Mouse (Mus musculus) thymus, adult 2 months (tissue): ENCODE measurements at regions not wholly inside any gene's neighbourhood (a gene's known extent, or its start where the extent isn't known, plus 50 kb on each side); places are given as distances from the start of the nearest gene placed in this dataset.

ENCODE experiments used
- DNase-seq: peaks from one replicate; pipeline ENCODE4 v3.0.0; 2021
- H3K27ac ChIP-seq: fragments of 200-500 bp; 2 replicates; pipeline ENCODE4 v1.5.1; 2012; ENCODE audit warnings: low read length, control low read depth; ENCODE audit not compliant: control insufficient read depth, insufficient read depth
- H3K27me3 ChIP-seq: fragments of 200-500 bp; 2 replicates; pipeline ENCODE4 v1.6.1; 2012; ENCODE audit warnings: mild to moderate bottlenecking, low read length, moderate library complexity, mixed read lengths; ENCODE audit not compliant: control insufficient read depth, insufficient read depth
- H3K36me3 ChIP-seq: fragments of 200-500 bp; 2 replicates; pipeline ENCODE4 v1.6.1; 2012; ENCODE audit warnings: mild to moderate bottlenecking, low read length, moderate library complexity; ENCODE audit not compliant: control insufficient read depth, insufficient read depth
- H3K4me1 ChIP-seq: fragments of 200-500 bp; replicated peaks from 2 replicates; pipeline ENCODE4 v1.6.1; 2012; ENCODE audit warnings: low read length; ENCODE audit not compliant: control insufficient read depth, insufficient read depth
- H3K4me3 ChIP-seq: fragments of 200-500 bp; 2 replicates; pipeline ENCODE4 v1.5.1; 2012; ENCODE audit warnings: mild to moderate bottlenecking, low read length, control low read depth, moderate library complexity; ENCODE audit not compliant: control insufficient read depth, insufficient read depth
- CTCF ChIP-seq: fragments of 200-500 bp; IDR thresholded peaks from 2 replicates; pipeline ENCODE4 v1.5.1; 2012; ENCODE audit warnings: mild to moderate bottlenecking, control low read depth, low read length, moderate library complexity, borderline replicate concordance; ENCODE audit not compliant: control insufficient read depth, poor library complexity, insufficient read depth; ENCODE audit errors: extremely low read depth
- POLR2A ChIP-seq: fragments of 200-500 bp; IDR thresholded peaks from 2 replicates; pipeline ENCODE4 v1.6.1; 2012; ENCODE audit warnings: mild to moderate bottlenecking, low read length, control low read depth, moderate library complexity; ENCODE audit not compliant: control insufficient read depth, poor library complexity, insufficient read depth; ENCODE audit errors: extremely low read depth
- whole genome bisulfite sequencing: fragments of 180-500 bp; shearing (Covaris S2); methylation state at CpG from one replicate; pipeline ENCODE4 v1.1.7; 2018; 5-methylcytosine and 5-hydroxymethylcytosine counted together

DNA sequence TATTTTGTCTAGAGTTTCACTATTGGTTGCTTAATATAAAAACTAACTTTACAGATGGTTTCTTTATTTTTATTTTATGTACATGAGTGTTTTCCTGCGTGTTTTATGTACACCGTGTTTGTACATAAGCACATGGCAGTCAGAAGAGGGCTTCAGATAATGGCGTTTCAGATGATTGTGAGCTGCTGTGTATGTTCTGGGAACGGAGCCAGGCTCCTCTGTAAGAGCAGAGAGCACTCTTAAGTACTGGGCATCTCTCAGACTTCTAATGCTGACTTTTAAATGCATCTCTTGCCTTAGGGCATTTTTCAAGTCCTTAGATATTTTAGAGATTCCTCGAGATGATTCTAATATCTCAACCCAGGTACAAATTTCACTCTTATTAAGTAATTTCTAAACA lies 280.0 kb downstream of the Plpp3 start:
- Histone ChIP-seq H3K36me3 (no peaks in the 10 kb centered on the region), H3K27ac (no peak overlapping the region), H3K4me1 (no peaks in the 10 kb centered on the region), H3K27me3 (no peaks in the 10 kb centered on the region), H3K4me3 (no peak overlapping the region)
- 92% methylated on average over 5 of the region's 5 CpGs for WGBS
- no peak for TF ChIP-seq CTCF
- TF ChIP-seq POLR2A: no peak
- DNase-seq: no peak

DNA sequence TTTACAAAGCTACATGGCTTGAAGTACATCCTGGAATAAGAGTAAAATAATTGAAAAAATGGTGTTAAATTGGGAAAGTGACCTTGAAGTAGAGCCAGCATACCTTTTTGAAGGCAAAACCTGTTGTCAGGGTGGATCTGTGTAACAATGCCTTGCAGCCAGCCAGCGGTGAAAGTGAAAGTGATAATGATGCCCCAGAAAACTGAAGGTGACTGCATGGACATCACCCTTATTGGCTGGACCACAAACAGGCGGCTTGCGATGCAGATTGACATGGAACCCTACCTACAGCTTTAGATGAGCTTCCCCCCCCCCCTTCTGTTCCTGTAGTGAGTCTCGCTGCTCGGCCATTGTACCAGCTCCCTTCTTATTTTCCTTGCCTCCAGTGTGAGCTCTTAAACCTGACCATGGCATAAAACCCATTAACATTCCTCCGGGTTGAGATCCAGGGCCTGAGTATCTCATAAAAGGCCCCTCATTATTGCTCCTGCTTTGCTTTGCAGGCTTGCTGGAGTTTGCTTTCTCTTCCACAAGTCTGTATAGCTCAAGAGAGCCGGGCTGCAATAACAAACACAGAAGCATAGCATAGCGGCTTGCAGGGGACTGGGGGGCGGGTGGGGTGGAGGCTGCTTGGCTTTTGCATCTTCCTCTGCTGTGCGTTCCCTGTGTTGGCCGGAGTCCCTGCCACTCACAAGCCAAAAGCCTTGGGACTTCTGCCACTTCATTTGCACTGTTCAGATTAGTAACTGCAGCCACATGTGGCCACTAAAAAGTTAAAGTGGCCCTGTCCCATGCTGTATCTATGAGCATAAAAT lies 292.1 kb downstream of the Plpp3 start:
- Histone ChIP-seq H3K27me3 (no peaks in the 10 kb centered on the region), H3K4me3 (no peak overlapping the region), H3K36me3 (no peaks in the 10 kb centered on the region), H3K4me1 (no peaks in the 10 kb centered on the region), H3K27ac (no peak overlapping the region)
- 86% methylated on average over 11 of the region's 11 CpGs for WGBS
- no peak for TF ChIP-seq CTCF
- no peak for TF ChIP-seq POLR2A
- no peak for DNase-seq

DNA sequence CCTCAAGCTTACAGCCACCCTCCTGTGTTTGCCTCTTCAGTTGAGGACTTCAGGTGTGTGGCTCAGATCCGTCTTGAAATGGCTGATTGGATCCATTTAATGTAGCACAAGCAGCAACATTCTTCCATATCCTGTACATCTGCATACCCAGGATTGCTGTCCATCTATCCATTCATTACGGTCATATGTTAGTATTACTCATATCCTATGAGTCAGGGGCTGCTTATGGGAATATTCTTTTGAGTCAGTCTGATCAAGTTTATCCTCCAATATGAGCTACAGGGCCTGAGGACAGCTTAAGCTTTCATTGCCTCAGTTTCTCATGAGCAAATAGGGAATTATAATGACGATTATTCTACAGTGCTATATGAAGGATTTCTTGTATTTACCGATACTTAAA lies 293.7 kb downstream of the Plpp3 start:
- Histone ChIP-seq H3K27ac (no peak overlapping the region), H3K36me3 (no peaks in the 10 kb centered on the region), H3K27me3 (no peaks in the 10 kb centered on the region), H3K4me1 (no peaks in the 10 kb centered on the region), H3K4me3 (no peak overlapping the region)
- TF ChIP-seq CTCF (no peak), POLR2A (no peak)
- 93% methylated on average over 4 of the region's 4 CpGs for WGBS
- DNase-seq: no peak

DNA sequence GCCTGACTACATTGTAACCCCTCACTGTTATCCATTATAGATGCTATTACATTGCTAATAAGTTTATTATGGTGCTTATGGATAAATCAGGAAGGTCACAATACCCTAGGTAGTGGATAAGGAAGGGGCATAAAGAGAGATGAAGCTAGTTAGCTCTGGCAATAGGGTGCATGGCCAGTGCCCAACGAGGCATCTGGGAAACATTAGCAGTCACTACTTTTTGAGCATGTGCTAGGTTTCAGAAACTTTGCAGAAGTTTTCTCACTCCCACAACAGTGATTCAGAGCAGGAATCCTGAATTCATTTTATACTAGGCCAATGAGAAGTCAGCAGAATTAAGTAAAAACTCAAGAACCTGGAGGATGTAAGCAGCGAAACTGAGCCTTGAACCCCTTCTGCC lies 294.7 kb downstream of the Plpp3 start:
- DNase-seq: no peak
- no peak for TF ChIP-seq POLR2A
- TF ChIP-seq CTCF: no peak
- H3K4me3 ChIP-seq: no peak overlapping the region
- whole genome bisulfite sequencing: 95% methylated on average over 2 of the region's 2 CpGs
- H3K4me1 ChIP-seq: no peaks in the 10 kb centered on the region
- H3K27me3 ChIP-seq: no peaks in the 10 kb centered on the region
- no peaks in the 10 kb centered on the region for H3K36me3 ChIP-seq
- H3K27ac ChIP-seq: no peak overlapping the region

DNA sequence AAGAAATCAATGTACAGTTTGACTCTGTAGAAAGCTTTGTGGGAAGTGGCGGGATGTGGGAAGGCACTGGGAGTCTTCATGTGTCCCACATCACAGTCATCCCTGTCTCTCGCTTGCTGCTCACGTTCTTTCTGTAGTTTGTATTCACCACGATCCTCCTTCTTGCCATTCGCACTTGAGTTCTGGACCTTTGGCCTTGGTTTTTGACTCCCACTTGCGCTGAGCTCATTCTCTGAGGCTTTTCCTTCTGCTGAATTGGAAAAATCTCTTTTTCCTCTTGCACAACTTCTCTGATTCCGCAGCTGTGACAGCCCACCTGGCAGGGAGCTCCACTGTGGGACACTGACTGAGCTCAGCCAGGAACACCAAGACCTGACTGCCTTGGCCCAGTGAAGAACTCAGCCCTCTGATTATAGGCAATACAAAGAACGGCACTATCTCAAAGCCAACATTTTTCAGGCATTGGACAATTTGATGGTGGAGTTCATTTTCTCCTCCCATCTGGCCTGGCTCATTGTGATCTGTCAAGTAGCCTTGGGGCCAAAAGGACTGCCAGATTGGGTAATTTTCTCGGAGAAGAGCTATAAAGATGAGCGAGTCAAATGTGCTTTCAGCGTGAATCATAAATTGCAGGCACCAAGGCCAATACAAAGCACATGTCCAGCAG lies 299.9 kb downstream of the Plpp3 start:
- no peak for DNase-seq
- no peak overlapping the region for H3K27ac ChIP-seq
- TF ChIP-seq POLR2A (no peak), CTCF (no peak)
- no peaks in the 10 kb centered on the region for H3K36me3 ChIP-seq
- H3K27me3 ChIP-seq: no peaks in the 10 kb centered on the region
- H3K4me3 ChIP-seq: no peak overlapping the region
- H3K4me1 ChIP-seq: no peaks in the 10 kb centered on the region
- 93% methylated on average over 11 of the region's 11 CpGs for WGBS

DNA sequence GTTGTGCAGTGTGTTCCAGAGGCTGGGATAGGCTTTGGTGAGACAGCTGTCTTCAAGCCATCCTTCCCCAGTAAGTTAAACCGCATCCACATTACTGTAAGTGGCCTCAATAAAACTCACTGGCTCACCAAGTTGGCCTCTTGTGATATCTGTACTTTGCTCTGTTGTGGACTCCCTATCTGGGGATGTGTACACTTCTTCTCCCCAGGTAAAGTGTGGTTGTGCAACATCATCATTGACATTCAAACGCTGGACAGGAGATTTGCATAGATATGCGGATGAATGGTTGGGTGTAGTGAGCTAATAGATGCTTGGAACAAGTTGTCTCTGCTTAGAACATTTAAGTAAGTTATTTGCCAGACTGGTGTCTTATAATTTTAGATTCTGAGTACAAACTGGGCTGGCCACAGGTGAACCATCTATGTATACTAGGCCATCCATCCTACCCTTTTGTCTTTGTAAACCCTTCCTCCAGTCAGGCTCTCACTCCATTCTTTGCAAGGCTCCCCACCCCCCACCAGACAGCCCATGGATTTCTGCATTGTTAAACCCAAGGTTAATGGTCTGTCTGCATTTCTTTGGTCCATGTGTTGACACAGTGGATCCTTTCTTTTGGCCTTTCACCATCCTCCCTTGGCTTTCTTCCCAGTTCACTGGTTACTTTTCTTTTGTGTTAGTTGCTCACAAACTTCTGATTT lies 303.0 kb downstream of the Plpp3 start:
- Histone ChIP-seq H3K36me3 (no peaks in the 10 kb centered on the region), H3K27me3 (no peaks in the 10 kb centered on the region), H3K4me3 (no peak overlapping the region), H3K4me1 (no peaks in the 10 kb centered on the region), H3K27ac (no peak overlapping the region)
- 90% methylated on average over 3 of the region's 3 CpGs for WGBS
- DNase-seq: no peak
- no peak for TF ChIP-seq CTCF
- TF ChIP-seq POLR2A: no peak

DNA sequence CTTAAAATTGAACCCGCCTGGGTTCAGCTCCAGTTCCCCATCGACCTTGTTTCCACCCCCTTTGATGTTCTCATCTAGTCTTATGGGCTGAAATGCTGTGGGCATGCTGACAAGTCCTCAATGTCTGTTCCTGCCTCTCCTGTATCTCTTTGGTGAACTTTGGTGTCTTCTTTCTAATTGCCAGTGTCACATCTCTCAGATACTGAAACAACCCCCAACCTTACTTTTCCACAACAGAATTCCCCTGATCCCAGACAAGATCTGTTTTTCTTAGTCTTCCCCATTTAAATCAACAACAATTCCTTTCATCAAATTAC lies 303.5 kb downstream of the Plpp3 start:
- Histone ChIP-seq H3K27me3 (no peaks in the 10 kb centered on the region), H3K4me3 (no peak overlapping the region), H3K36me3 (no peaks in the 10 kb centered on the region), H3K27ac (no peak overlapping the region), H3K4me1 (no peaks in the 10 kb centered on the region)
- TF ChIP-seq POLR2A: no peak
- TF ChIP-seq CTCF: no peak
- no peak for DNase-seq
- 64% methylated on average over 2 of the region's 2 CpGs for WGBS
